Mouse (Mus musculus) hindbrain, embryonic 13.5 days (tissue): Measurements from ENCODE around the gene BC049715. TPM values are rescaled to one million over a fixed set of nuclear protein-coding genes. Genes with fewer than 3 reads are reported as not detected.

ENCODE experiments used
- ATAC-seq: fragments of 200-750 bp; cut with Nextera tagmentation; 2 replicates; pipeline ENCODE4 v1.8.0; 2017; ENCODE audit warnings: moderate TSS enrichment; ENCODE audit not compliant: low FRiP score
- H3K27ac ChIP-seq: fragments of 300-500 bp; sonication (generic); 2 replicates; pipeline ENCODE4 v1.5.1; 2015; ENCODE audit warnings: inconsistent platforms, mild to moderate bottlenecking, moderate library complexity
- H3K27me3 ChIP-seq: fragments of 300-500 bp; sonication (generic); 2 replicates; pipeline ENCODE4 v1.6.1; 2015; ENCODE audit warnings: mild to moderate bottlenecking, inconsistent platforms
- H3K36me3 ChIP-seq: fragments of 300-500 bp; sonication (generic); 2 replicates; pipeline ENCODE4 v1.6.1; 2015; ENCODE audit warnings: mild to moderate bottlenecking, inconsistent platforms
- H3K4me1 ChIP-seq: fragments of 300-500 bp; sonication (generic); replicated peaks from 2 replicates; pipeline ENCODE4 v1.6.1; 2015; ENCODE audit warnings: inconsistent platforms
- H3K4me2 ChIP-seq: fragments of 300-500 bp; sonication (generic); 2 replicates; pipeline ENCODE4 v1.6.1; 2015; ENCODE audit warnings: inconsistent platforms, mild to moderate bottlenecking, moderate library complexity
- H3K4me3 ChIP-seq: fragments of 300-500 bp; sonication (generic); 2 replicates; pipeline ENCODE4 v1.5.1; 2015; ENCODE audit warnings: mild to moderate bottlenecking, inconsistent platforms
- H3K9ac ChIP-seq: fragments of 300-500 bp; sonication (generic); 2 replicates; pipeline ENCODE4 v1.6.1; 2015; ENCODE audit warnings: mild to moderate bottlenecking, inconsistent platforms
- H3K9me3 ChIP-seq: fragments of 300-500 bp; sonication (generic); 2 replicates; pipeline ENCODE4 v1.6.1; 2016; ENCODE audit warnings: inconsistent platforms
- WGBS: fragments of 180-500 bp; shearing (Covaris S2); methylation state at CpG from one replicate; pipeline ENCODE4 v1.1.7; 2015; 5-methylcytosine and 5-hydroxymethylcytosine counted together
- polyA plus RNA-seq: library from polyadenylated mRNA; unstranded; fragments of >200 nt; fragmentation: Nextera tagmentation; extraction: Ambion mirVana; gene quantifications from 2 replicates; pipeline ENCODE4 v1.2.1, GENCODE M21; 2015

Gene BC049715
- polyA plus RNA-seq, 1 experiment from 2014 or later, result 1.5 TPM

DNA sequence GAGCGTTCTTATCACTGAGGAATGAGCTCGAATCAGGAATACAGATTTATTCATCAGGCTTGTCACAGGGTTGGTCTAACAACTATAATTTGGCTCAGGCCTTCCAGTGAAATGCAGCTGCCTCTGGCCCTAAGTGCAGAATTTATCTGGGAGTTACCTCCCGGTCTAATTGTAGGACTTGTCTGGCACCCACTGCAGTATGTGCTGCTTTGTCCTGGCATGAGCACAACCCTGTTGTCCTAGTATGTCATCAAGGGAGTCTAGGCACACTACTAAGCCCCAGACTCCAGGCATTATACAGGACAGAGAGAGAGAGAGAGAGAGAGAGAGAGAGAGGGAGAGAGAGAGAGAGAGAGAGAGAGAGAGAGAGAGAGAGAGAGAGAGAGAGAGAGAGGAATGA, 9.9 kb downstream of the BC049715 start:
- WGBS, result 82% methylated on average over 3 of the region's 3 CpGs
- ATAC-seq, result no peak
- no peak overlapping the region for H3K4me3 ChIP-seq

DNA sequence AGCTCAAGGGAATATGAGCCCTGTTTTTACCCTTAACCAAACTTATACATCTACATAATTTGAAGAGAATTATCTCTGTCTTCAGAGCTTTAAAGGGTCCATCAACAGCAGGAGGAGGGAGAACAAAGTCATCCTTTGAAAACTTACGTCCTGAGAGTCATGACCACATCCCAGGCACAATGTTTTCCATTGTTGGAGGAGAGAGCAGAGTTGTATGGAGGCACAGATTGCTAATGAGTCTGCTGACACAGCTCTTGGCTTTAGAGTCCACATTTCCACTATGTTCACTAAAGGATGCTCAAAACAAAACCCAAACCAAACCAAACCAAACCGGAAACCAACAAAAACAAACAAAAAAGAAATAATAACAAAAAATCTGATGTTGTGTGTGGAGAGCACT, 17.5 kb downstream of the BC049715 start:
- H3K27ac ChIP-seq, result no peak overlapping the region
- ATAC-seq, result no peak
- peaks cover 2% of the 10 kb centered on the region; the same call in 1 of the 2 replicates for H3K27me3 ChIP-seq
- H3K9me3 ChIP-seq, result no peaks in the 10 kb centered on the region
- no peak overlapping the region for H3K4me2 ChIP-seq
- no peaks in the 10 kb centered on the region for H3K4me1 ChIP-seq
- H3K4me3 ChIP-seq, result no peak overlapping the region
- no peaks in the 10 kb centered on the region for H3K36me3 ChIP-seq
- H3K9ac ChIP-seq, result no peak overlapping the region
- WGBS, result 45% methylated on average over 2 of the region's 2 CpGs

More for the DNA sequence above, 9.9 kb downstream of the BC049715 start:
- Histone ChIP-seq H3K27ac (no peak overlapping the region), H3K9me3 (no peaks in the 10 kb centered on the region), H3K27me3 (peaks cover 5% of the 10 kb centered on the region; the same call in 1 of the 2 replicates), H3K4me2 (no peak overlapping the region), H3K36me3 (no peaks in the 10 kb centered on the region), H3K9ac (no peak overlapping the region), H3K4me1 (no peaks in the 10 kb centered on the region)

DNA sequence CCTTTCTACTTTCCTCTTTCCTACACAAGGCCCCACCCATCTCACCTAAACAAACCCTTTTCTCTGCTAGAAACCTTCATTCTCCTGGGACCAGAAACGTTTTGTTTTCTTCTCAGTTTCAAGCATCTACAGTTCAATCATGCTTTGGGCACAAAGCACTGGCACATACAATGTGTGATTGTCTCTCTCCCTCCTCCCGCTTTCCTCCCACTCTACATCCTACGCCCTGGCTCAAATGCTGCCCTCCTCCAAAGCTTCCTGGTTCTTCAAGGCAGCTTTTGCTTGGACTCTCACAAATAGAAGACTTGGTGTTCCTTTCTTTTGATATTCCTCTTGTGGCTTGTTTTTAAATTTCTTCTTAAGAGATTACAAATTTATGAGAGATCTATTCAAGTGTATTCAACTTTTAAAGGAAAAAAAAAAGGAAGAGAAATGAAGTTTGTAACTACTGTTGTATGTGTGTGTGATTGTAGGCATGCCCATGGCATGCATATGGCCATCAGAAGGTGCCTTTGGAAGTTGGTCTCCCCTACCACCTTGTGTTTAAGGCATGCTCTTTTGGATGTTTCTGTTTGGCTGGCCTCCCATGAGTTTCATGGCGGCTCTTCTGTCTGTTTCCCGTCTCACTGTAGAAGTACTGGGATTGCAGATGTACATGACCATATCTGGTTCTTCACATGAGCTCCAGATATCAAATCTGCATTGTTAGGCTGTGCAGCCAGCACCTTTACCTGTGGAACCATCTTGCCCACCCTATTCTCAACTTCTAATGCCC, 18.5 kb downstream of the BC049715 start:
- H3K9me3 ChIP-seq, result no peaks in the 10 kb centered on the region
- no peaks in the 10 kb centered on the region for H3K36me3 ChIP-seq
- H3K4me1 ChIP-seq, result no peaks in the 10 kb centered on the region
- no peak for ATAC-seq
- peaks cover 2% of the 10 kb centered on the region; the same call in 1 of the 2 replicates for H3K27me3 ChIP-seq
- no peak overlapping the region for H3K4me3 ChIP-seq
- no peak overlapping the region for H3K4me2 ChIP-seq
- H3K27ac ChIP-seq, result no peak overlapping the region
- H3K9ac ChIP-seq, result no peak overlapping the region
- 74% methylated on average over 5 of the region's 5 CpGs for WGBS

DNA sequence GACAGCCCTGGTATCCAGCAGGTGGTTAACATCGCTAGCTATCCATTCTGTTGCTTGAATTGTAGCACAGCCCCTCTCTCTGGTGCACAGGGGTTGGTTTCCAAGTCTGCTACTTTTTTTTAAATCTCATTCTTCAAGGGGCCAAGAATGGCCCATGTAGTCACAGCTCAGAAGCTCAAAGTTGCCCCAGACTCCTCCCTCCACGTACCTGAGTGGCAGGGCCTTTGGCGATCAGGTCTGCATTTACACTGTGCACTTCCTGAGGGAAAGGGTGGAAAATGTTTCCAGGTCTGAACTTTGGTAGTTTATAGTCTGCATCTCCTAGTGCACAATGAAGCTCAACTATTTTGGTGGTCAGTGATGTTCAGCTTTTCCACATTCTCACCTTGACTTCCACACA, 19.8 kb downstream of the BC049715 start:
- no peak overlapping the region for H3K4me2 ChIP-seq
- H3K36me3 ChIP-seq, result no peaks in the 10 kb centered on the region
- no peaks in the 10 kb centered on the region for H3K9me3 ChIP-seq
- H3K4me1 ChIP-seq, result no peaks in the 10 kb centered on the region
- H3K27ac ChIP-seq, result no peak overlapping the region
- no peak for ATAC-seq
- 93% methylated on average over 3 of the region's 3 CpGs for WGBS
- no peak overlapping the region for H3K4me3 ChIP-seq
- H3K27me3 ChIP-seq, result no peaks in the 10 kb centered on the region
- no peak overlapping the region for H3K9ac ChIP-seq

- Histone ChIP-seq H3K4me2 (no peak overlapping the region), H3K27ac (no peak overlapping the region), H3K27me3 (no peaks in the 10 kb centered on the region), H3K9me3 (no peaks in the 10 kb centered on the region), H3K4me3 (no peak overlapping the region), H3K36me3 (no peaks in the 10 kb centered on the region), H3K4me1 (peaks cover 3% of the 10 kb centered on the region; the same call in 1 of the 2 replicates), H3K9ac (no peak overlapping the region)
- ATAC-seq, result no peak
- WGBS, result 20% methylated on average over 2 of the region's 2 CpGs
Measured at GRCm38 (mm10) chr6:136847790-136848189, 20.4 kb downstream of the BC049715 start.

- WGBS, result 92% methylated on average over 8 of the region's 8 CpGs
- no peak for ATAC-seq
- no peaks in the 10 kb centered on the region for H3K36me3 ChIP-seq
Measured at GRCm38 (mm10) chr6:136848399-136848798, 21.0 kb downstream of the BC049715 start.

DNA sequence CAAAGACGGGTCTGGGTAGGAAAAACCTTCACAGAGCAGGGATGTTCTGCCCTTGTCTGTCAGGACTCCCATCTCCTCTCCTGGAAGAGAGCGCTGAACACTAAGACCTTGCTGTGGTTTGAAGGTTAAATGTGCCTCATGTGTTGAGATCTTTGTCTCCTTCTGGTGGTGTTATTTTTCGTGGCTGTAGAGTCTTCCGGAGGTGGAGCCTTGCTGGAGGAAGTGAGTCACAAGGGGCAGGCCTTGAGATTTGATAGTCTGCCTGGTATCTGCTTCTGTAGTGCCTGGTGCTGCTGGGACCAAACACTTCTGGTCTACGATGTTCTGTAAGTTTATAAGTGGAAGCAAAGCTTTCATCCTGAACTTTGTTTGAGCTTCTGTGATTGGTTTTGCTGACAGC, 21.5 kb downstream of the BC049715 start:
- Histone ChIP-seq H3K4me3 (no peak overlapping the region), H3K9ac (no peak overlapping the region), H3K4me2 (no peak overlapping the region), H3K27ac (no peak overlapping the region), H3K9me3 (no peaks in the 10 kb centered on the region), H3K27me3 (no peaks in the 10 kb centered on the region), H3K4me1 (peaks cover 5% of the 10 kb centered on the region; the same call in 1 of the 2 replicates), H3K36me3 (no peaks in the 10 kb centered on the region)
- 89% methylated on average over 5 of the region's 5 CpGs for WGBS
- ATAC-seq, result no peak

More at GRCm38 (mm10) chr6:136848399-136848798, 21.0 kb downstream of the BC049715 start:
- no peak overlapping the region for H3K4me3 ChIP-seq
- H3K4me1 ChIP-seq, result peaks cover 5% of the 10 kb centered on the region; the same call in 1 of the 2 replicates
- no peaks in the 10 kb centered on the region for H3K27me3 ChIP-seq
- H3K4me2 ChIP-seq, result no peak overlapping the region
- no peak overlapping the region for H3K9ac ChIP-seq
- H3K27ac ChIP-seq, result no peak overlapping the region
- no peaks in the 10 kb centered on the region for H3K9me3 ChIP-seq

DNA sequence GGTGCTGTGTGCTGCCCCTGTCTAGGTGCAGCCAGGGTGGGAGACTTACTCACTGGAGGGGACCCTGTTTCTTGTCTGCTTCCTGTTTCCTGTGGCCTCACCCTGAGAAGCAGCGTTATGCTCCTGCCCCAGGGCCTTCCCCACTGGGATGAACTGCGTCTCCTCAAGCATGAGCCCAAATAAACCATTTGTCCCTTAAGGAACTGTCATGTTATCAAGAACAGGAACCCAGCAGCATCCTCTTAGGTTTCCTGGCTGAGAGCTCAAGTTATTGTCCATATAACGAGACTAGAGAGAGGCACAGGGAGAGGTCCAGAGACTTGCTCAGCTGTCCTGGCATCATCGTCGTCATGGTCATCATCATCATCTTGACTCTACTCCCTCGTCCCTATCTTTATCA, 22.8 kb downstream of the BC049715 start:
- Histone ChIP-seq H3K9ac (no peak overlapping the region), H3K36me3 (no peaks in the 10 kb centered on the region), H3K27me3 (no peaks in the 10 kb centered on the region), H3K4me1 (peaks cover 5% of the 10 kb centered on the region; the same call in 1 of the 2 replicates), H3K4me3 (no peak overlapping the region), H3K4me2 (no peak overlapping the region), H3K9me3 (no peaks in the 10 kb centered on the region), H3K27ac (no peak overlapping the region)
- 78% methylated on average over 6 of the region's 6 CpGs for WGBS
- no peak for ATAC-seq

DNA sequence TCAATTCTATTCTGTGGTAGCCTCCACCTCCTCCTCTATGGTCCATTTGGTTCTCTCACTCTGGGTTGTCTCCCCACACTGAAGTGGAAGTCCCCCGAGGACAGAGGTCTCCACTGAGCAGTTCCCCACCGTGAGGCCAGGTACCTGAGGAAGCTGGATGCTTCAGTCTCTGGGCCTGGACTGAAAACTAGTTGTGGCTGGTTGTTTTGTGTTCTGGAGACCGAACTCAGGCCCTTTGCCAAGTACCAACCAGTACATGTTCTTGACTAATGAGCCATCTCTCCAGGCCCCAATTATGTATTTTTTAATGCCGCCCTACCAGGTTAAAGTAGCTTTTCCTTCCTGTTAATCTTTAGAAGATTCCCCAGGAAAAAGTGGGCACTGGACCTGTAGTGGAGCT, 24.9 kb downstream of the BC049715 start:
- Histone ChIP-seq H3K4me3 (no peak overlapping the region), H3K4me2 (no peak overlapping the region), H3K9me3 (no peaks in the 10 kb centered on the region), H3K27ac (peak overlapping the region; percentile 40; the same call in 1 of the 2 replicates), H3K4me1 (peaks cover 5% of the 10 kb centered on the region; the same call in 1 of the 2 replicates), H3K27me3 (no peaks in the 10 kb centered on the region), H3K36me3 (no peaks in the 10 kb centered on the region), H3K9ac (no peak overlapping the region)
- ATAC-seq, result no peak
- 87% methylated on average over 4 of the region's 4 CpGs for WGBS

GRCm38 (mm10) chr6:136852762-136853161, 25.3 kb downstream of the BC049715 start:
- peak overlapping the region; percentile 40; the same call in 1 of the 2 replicates for H3K27ac ChIP-seq
- H3K27me3 ChIP-seq, result no peaks in the 10 kb centered on the region
- 65% methylated on average over 3 of the region's 3 CpGs for whole genome bisulfite sequencing
- ATAC-seq, result no peak
- H3K4me1 ChIP-seq, result peaks cover 5% of the 10 kb centered on the region; the same call in 1 of the 2 replicates
- no peak overlapping the region for H3K4me3 ChIP-seq
- no peaks in the 10 kb centered on the region for H3K9me3 ChIP-seq
- no peaks in the 10 kb centered on the region for H3K36me3 ChIP-seq
- no peak overlapping the region for H3K4me2 ChIP-seq
- H3K9ac ChIP-seq, result no peak overlapping the region

GRCm38 (mm10) chr6:136854361-136854781, 26.9 kb downstream of the BC049715 start:
- Histone ChIP-seq H3K9me3 (no peaks in the 10 kb centered on the region), H3K27ac (no peak overlapping the region), H3K4me1 (peaks cover 5% of the 10 kb centered on the region; the same call in 1 of the 2 replicates), H3K36me3 (no peaks in the 10 kb centered on the region), H3K4me3 (no peak overlapping the region), H3K27me3 (no peaks in the 10 kb centered on the region), H3K9ac (no peak overlapping the region), H3K4me2 (no peak overlapping the region)
- no peak for ATAC-seq
- 87% methylated on average over 11 of the region's 11 CpGs for WGBS

DNA sequence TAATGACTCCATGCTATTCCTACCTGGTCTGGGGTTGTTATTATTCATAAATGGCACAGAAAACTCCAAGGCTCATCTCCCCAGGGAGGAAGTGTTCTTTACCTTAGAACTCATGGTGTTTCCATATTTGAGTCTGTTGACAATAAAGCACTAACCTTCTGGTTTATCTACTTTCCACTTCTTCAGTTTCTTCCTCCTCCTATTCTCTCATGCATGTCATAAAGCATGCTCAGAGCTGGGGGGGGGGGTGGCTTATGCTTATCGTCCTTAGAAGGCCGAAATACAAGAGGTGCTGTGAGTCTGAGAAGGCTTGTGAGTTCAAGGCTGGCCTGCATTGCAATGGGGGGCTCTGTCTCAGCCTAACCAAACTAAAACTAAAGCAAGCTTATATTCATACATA, 27.8 kb downstream of the BC049715 start:
- Histone ChIP-seq H3K27me3 (no peaks in the 10 kb centered on the region), H3K27ac (no peak overlapping the region), H3K9me3 (no peaks in the 10 kb centered on the region), H3K9ac (no peak overlapping the region), H3K36me3 (no peaks in the 10 kb centered on the region), H3K4me2 (no peak overlapping the region), H3K4me1 (peaks cover 5% of the 10 kb centered on the region; the same call in 1 of the 2 replicates), H3K4me3 (no peak overlapping the region)
- WGBS, result 79% methylated on average over 2 of the region's 2 CpGs
- no peak for ATAC-seq
